Mouse (Mus musculus) induced T-regulatory cell, adult 2 months (primary cell): ENCODE measurements around the gene Dctd.
"Not testable (repeated sequence)": the region's sequence is repeated elsewhere in the genome, so short reads cannot be mapped to it uniquely, and the experiment has no call there.

Experiments used
- DNase-seq: peaks from one replicate; pipeline ENCODE4 v3.0.0-alpha.2; 2012; ENCODE audit warnings: low read depth

Gene Dctd

DNA sequence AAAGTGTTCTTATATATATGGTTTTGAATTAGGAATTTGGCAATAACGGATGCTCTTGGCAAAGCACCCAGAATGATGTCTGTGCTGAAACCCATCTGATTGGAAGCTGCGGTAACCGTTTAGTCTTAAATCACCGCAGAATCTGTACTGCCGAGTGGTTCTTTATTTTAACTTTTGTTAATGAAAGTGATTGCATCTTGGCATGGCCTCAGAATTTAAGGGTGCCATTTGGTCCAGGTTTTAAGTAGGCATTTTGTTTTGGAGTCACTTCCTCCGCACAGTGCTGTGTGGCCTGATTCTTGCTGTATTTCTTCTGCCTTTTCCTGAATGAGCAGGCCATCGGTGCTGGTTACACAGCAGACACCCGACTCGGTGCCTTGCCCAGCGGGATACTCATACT is 47.6 kb downstream of the Dctd start:
- DNase-seq = no peak

DNA sequence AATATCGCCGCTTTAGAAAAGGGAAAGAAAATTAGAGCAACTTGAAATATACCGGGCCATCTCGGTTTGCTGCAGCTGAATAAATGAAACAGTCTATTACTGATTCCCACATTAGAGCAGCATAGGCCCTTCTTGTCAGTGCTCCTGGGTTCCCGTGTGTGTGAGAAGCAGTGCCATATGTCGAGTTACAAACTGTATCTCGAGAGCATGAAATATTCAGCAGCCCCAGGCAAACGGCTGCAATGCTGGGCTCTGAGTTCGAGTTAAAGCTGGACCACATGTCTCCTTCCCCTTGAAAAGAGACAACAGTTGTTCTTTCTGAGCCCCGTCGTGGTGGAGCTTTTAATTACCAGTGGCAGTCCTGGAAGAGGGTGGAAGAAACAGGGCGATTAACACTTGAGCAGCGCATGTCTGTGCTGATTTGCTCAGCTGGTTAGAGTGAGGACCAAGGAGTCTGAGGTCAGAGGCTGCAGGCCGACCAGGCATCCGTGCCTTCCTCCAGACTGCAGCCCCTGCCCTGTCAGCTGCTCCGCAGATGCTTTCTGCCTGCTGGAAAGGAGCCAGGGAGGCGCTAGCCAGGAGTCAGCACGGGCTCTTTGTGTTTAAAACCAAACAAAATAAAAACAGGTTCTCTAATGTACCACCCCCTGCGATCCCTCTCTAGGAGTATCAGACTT is 53.3 kb downstream of the Dctd start:
- no peak for DNase-seq

DNA sequence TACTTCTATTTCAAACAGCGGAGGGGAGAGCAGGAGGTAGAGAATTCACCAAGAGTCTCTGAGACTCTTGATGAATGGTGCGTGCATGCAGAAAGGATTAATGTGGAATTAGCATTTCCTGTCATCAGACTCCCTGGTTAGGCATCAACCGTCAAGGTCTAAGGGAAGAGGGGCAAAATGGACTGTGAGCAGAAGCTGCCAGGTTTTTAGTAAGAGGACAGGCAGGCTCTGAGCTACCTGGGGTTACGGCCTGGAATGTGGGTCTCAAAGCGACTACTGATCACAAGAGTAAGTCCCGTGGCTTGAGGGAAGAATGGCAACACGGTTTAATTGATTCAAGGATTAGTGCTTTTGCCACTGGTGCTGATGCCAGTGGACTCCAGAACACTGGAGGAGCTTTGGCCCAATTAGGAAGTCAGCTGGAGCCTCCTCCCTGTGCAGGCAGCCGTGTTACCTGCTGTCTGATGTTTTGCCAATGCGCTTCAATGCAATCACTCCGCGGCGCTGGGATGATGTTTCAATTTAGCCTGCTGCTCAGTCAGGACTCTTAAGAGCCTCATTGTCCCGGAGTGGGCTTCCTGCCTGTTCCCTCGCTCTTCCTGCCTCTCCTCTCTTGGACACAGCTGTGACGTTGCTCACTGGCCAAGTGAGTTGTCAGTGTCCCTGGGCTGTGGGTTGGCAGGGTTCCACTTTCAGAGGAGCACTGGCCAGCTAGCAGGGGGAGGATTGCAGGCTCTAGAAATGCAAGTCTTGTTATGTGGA is 54.6 kb downstream of the Dctd start:
- no peak for DNase-seq

DNA sequence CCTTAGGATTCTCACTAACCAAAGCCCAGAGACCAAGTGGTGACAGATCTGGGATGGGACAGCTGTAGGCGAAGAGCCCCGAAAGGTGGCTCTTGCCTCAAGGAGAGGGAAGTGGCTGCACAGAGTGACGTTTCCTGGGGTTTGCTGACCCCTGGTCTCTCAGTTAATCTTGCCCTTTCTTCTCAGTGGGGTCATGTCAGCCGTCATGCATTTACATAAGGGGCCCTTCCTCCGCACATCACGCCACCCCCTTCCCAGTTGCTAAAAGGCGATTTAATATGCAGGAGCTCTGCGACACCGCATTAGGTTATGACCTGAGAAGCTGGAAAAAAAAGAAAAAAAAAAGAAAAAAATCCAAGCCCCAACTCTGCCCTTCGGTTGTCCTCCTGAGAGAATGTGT is 58.8 kb downstream of the Dctd start:
- no peak for DNase-seq

DNA sequence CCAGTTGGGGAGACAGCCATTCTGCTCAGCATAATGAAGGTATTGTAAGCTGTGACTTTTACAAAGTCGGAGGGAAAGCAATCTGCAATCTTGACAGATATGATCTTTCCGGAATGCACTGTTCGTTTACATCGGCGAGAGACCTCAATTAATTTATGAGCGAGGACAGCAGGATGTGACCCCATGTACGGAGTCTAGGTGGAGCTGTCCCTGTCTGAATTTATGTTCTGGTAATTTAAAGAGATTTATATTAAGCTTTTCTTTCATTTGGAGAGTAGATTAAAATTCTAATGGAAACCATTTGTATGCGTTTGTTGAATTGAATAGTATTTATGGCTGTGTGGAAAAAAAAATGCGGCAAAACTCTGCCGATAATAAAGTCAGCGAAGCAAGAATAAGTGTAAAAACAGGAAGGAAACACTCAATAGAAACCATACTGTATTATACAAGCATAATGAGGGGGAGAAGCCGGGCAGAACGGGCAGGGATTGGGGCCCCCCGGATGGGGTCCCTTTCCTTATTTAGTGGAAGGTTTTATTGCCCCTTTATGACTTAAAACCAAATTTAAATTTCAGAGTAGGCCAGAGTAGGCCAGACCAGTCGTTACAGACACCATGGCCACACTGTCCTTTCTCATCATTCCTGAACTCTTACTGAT is 59.8 kb downstream of the Dctd start:
- DNase-seq = no peak

DNA sequence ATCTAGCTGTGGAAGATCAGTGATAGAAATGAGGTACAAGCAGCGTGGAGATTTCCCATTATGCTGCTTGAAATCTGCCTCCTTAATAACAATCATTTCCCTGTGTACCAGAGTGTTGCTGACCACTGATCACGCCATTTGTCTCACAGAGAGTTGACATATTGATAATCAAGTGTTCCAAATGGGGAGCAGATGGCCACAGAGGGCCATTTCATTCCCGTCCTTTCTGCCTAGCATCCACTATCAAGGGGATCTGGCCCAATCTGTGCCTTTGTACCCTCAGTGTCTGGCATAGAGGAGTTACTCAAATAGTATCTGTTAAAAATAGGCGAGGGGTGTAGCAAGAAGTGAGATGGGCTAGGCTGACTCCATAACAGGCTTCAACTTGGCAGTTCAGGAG is 78.5 kb downstream of the Dctd start:
- no peak for DNase-seq

DNA sequence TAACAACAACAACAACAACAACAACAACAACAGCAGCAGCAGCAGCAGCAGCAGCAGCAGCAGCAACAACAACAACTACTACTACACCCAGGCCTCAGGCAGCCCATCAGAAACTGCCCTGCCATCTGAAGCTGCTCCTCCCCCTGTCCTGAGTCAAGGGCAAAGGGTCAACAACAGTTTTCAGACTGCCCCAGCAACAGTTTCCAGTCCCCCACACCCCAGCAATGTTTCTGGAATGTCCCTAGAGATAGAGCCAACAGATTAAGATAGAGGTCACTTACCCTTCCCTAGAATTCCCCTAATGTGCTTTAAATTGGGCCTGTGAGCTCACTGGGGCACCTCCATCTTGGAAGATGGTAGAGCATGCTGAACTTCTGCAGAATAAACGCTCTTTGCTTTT is 79.0 kb downstream of the Dctd start:
- DNase-seq = no peak

DNA sequence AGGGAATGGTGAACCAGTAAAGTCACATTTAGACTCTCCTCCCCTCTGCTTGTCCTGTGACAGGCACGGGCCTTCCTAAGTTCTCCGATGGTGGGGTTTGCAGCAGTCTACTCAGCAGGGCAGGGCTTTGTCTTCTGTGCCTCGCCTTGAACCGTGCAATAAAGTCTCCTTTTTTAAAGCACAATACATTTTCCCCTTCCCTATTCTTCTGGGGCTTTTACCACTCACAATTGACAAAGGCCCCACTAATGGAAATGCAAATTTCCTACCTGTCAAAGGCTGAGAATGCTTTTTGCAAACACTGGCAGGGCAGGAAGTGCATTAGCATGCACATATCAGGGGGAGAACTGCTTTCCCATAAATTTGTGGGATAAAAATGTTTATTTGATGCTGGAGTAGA is 80.1 kb downstream of the Dctd start:
- DNase-seq = no peak

DNA sequence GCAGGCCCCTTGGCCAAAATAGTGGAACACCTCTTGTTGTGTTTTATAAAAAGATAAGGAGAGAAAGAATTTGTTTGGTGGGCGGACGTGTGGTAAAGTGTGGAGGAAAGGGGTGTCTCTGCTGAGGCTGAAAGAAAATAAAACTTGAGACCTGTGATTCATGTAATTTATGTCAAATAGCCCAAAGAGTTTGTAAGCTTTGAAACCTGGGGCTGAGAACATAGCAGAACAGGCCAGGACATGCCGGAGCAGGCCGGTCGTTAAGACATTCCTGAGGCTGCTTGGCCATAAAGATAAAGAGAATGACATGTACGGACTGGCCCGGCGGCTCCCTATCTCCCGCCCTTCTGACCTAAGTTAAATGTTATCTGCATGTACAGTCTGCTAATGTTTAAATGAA is 81.3 kb downstream of the Dctd start:
- DNase-seq = not testable (repeated sequence)

DNA sequence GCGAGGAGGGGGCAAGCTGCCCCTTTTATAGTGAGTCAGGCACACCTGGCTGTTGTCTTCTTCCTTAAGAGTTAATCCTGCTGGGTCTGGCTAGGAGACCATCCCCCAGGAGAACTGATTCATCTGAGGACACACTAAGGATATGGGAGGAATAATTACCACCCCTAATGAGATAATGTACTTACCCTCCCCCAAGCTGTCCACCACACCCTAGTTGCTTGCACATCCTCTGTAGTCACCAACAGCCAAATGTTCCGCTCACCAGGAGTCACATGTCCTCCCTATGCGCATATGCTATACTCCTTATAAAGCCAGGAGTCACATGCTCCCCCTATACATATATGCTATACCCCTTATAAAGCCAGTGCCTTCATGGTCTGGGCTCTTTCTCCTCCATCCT is 82.1 kb downstream of the Dctd start:
- no peak for DNase-seq

DNA sequence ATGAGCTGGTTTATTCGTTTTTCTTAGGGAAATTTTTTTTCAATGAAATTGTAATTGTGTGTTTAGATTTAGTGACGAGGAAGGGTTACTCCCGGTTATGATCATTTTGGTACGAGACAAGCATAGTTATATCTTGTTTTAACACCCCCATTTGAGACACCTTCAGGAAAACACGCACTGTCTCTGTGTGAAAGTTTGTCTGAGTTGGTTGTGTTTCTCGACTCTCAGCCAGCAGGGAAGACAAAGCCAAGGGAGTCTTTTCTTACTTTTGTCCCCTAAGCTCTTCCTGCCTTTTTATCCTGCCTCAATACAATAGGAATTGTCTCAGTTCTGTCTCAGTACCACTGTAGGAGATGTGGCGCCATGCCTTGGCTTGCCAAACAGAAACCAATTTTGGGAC is 84.9 kb downstream of the Dctd start:
- DNase-seq = no peak

DNA sequence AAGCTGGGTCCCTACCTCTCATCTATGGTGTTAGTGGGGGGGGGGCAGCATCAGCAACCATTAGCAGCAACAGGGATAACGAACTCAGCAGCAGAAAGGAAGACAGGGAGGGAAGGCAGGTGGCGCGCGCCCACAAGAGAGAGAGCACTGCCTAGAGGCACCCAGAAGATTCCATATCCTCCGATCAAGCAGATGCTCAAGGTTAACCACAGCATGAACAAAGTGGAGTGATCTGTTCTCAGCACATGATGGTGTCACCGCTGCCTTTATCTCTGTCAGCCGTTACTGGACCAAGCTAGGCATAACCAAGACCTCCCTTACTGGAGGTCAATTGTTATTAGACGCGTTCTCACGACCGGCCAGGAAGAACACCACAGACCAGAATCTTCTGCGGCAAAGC is 89.7 kb downstream of the Dctd start:
- DNase-seq = no peak

DNA sequence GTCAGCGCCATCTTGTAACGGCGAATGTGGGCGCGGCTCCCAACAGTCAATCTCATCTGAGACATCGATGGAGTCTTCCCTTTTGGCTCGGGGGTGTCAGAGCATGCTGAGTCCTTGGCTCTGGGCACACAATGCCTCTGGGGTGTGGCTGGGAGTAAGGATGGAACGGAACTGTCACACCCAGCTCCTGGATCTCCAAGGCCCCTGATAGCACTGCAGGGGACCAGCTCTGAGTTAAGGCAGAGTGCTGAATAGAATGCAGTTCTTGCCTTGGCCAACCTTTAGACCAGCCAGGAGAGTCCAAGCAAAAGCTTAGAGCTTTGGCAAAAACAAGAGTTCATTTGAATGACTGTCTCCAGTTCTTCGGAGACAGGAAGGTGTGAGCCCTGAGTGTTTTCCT is 97.1 kb downstream of the Dctd start:
- no peak for DNase-seq

DNA sequence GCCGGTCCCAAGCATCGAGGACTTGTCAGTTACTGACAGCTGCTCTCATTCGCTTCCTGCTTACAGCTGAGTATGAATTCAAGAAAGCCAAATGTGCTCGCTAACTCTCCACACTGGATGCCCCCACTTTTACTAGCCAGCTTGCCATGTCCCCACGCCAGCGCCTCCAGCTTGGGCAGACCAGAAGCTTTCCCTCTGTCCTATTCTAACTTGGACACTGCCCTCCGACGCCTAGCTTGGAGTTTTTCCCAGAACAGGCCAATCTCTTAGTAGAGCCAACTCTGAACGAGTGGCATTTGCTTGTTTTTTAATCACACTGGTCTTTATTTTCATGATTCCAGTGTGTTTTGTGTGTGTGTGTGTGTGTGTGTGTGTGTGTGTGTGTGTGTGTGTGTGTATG is 100.3 kb downstream of the Dctd start:
- DNase-seq = no peak

DNA sequence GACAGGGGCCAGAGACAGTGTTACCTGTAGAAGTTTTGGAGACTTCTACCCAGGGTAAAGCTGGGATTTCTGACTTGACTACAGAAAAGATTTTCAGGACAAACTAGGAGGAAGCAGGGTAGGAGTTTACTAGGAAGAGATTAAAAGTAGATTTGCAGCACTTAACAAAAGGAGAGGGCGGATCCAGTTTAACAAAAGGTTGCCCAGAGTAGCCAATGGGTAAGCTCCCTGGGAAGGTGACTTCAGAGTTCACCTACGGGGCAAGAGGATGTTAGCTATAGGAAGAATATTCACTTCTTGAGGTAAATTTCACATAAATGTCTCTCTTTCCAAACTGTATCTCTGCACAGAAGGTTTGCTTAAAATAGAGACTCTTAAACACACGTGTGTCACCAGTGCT is 103.7 kb downstream of the Dctd start:
- no peak for DNase-seq
